Mouse (Mus musculus) lung, postnatal 4 days (tissue): ENCODE results near the gene Dhx38.

Experiments
- DNase-seq, 2 experiments: peaks; one replicate each; pipeline ENCODE4 v3.0.0; 2021

Dhx38 gene

DNA sequence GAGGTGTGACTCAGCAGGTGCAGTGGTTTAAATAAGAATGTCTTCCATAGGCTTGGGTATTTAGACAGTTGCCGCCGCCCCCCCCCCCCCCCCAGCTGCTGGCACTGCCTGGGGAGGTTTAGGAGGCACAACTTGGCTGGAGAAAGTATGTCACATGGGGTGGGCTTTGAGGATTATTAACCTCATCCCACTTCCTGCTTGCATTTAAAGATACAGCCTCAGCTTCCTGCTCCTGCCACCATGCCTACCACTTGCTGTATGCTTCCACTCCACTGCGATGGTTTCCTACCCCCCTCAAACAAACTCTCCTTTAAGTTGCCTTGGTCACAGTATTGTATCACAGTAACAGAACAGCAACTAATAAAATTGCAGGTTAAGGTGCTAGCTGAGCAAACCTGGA, 21.6 kb downstream of the Dhx38 start:
- DNase-seq, result no peak

DNA sequence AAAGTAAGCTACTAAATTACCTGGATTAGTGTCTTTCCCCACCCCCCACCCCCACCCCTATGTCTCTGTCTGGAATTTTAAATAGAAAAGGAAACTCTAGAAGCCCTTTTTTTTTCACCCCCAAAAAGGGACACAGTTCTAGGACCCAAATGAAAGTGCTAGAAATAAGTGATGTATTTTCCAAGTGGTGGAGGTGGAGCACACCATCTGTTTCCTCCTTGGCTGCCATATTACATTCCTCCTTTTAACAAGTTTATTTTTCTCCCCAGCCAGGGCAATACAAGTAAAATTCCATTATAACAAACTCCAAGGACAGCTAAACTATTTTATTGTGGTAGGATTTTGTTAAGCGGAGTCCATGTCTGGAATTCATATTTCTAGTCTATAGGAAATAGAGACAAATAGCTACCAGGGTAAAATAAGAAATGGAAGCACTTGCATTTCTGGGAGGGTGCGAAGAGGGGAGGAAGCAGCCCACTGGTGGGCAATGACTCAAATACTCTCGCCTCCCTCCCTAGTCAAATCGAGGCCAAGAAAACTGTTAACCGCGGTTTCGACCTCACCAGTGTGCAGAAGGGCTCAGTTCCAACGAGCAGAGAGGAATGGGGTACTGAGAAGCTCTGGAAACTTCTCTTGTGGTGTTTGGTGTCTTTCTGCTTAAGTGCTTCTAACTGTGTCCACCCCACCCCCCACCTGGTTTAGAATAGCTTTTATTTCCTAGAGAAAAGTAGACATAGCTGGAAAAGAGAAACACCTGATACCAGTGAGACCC, 22.7 kb downstream of the Dhx38 start:
- peak in 1 of 2 experiments; percentile 13 for DNase-seq

DNA sequence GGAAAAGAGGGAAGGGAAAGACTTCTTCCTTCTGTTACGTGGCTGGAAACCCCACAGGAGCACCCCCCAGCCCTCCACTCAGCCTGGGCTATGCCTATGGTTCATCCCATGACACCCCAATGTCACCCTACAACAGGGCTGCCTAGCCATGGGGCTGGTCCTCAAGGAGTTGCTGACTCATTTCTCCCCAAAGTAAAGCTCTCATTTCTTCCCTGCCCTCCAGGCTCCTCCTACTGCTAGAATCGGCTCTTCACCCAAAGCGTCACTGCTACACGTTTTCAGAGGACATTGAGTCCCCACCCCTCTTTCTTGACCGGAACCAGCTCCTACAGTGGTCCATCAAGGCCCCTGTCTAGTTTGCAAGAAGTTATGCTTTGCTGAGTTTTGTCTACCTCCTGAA, 23.5 kb downstream of the Dhx38 start:
- DNase-seq, result peak in 1 of 2 experiments; percentile 14

DNA sequence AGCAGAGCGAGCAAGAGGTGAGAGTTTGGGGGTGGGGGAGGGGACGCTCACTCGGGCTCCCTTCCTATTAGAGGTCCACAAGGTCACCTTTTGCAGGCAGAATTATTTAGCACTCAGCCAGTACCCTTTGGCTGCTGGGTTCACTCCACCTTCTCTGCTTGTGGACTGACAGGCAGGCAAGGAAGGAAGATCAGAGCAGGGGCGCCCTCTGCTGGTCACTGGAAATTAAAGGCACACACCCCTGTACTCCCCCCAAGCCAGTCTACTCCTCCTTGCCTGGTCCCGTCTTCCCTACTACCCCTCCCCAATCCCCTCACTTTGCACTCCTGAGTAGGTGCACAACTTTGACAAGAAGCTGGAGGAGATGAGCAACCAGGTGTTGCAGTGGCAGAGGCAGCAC, 29.0 kb downstream of the Dhx38 start:
- DNase-seq, result peak; percentile 75 to 84

DNA sequence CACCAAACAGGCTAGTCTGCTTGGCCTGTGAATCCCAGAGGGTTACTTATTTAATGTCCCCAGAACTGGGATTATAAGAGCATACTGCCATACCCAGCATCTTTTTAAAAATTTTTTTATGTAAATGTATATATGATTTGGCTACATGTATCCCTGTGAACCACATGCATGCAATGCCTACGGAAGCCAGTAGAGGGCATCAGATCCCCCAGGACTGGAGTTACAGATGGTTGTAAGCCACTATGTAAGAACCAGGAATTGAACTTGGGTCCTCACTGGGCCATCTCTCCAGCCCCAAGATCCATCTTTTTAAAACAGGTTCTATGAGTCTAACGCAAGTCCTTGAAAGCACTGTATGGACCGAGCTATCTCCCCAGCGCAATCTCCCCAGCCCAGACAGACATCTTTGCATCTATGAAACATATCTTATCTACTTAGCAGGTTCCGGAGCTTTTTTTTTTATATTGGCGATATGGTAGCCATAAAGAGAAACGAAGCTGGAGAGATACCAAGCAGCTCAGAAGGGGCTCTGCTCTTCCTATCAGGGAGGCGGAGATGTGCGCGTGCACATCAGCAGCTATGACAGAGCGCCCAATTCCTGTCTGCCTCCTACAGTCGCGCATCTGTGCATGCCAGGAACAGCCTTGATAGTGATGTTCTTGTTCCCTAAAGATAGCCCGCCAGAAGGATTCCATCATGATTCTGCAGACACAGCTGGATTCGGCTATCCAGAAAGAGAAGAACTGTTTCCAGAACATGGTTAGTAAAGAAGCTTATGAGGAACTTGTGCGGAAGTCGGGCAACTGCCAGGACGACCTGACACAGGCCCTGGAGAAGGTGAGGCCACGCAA, 30.3 kb downstream of the Dhx38 start:
- DNase-seq, result peak; percentile 33 to 54

DNA sequence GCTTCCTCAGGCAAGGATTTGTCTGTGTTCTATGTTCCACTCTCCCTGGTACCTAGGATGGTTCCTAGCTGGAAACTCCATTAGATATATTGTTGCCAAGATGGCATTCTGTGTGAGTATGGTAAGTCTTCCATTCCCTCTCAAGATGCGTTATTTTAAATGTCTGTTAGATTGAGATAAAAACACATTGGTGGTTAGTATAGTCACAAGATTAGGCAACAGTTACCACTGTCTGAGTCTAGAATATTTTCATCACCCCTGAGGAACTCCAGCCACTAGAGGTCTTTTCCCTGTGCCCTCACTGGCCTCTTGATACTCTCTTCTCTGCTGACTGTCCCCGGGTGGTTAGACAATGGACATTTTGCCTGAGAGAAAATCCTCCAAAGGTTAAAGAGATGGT, 41.7 kb downstream of the Dhx38 start:
- no peak for DNase-seq

DNA sequence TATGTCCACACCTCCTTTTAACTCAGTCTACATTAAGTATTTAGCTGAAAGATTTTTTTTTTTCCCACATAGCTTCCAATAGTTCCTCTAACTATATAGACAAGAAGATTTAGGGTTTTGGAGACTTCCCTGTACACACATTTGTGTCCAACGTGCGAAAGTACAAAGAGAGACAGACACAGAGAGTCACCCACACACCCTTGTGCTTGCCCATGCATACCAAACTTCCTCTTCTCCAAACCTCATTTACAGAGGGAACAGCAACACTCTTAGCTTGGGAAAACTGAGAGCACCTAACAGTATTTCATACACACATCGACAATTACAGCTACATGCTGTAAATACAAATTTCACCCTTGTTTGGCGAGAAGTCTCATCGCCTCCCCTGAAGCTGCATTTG, 60.1 kb downstream of the Dhx38 start:
- no peak for DNase-seq

DNA sequence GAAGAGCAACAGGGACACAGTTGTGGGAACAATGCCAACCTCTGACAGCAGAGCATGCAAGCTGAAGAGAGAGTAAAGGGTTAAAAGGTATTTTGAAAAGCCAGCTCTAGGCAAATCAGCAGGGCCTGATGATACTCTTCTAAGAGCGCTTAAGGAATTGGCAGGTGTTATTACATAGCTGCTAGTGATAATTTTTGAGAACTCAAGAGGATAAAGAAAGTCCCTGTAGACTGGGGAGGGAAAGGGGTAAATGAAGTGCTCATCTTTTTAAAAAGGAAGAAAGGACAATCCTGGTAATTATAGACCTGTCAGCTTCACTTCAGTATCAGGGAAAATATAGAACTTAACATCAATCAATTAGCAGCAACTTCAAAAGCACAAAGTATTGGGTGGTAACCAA, 62.1 kb downstream of the Dhx38 start:
- no peak for DNase-seq

DNA sequence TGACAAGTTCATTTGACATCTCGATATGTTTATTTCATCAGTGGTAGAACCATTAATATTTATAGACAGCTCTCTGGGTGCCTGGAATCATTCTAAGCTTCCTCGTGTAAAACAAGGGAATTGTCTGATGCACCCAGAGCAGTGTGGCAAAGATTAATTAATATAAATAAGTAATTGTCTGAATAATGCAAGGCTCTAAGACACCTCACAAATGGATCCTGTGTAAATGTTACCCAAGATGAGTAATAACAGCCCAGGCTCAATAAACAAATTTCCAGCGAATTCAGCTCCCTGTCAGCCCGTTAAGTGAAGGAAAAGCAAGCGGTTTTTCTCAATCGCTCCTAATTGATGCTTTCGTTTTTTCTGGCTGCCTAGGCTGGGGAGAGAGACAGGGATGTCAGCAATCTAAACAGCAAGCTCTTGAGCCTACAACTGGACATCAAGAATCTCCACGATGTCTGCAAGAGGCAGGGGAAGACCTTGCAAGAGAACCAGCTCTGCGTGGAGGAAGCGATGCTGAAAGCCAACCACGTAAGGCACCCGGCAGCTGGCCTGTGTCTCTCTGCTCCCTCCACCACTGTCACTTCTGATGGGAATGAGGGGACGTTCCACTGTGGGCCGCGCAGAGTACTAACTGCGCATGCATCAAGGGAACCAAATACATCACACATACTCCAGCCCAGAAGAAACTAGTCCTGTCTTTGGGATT, 66.5 kb downstream of the Dhx38 start:
- peak; percentile 54 to 88 for DNase-seq
